Mouse (Mus musculus) midbrain, embryonic 16.5 days (tissue): ENCODE data around the gene Lhpp. TPM values are rescaled to one million over a fixed set of nuclear protein-coding genes. Genes with fewer than 3 reads are reported as not detected.
"Not testable (repeated sequence)": the region's sequence is repeated elsewhere in the genome, so short reads cannot be mapped to it uniquely, and the experiment has no call there.

Source experiments
- ATAC-seq: fragments of 200-750 bp; cut with Nextera tagmentation; 2 replicates; pipeline ENCODE4 v1.8.0; 2017; ENCODE audit warnings: moderate TSS enrichment
- H3K27ac ChIP-seq: fragments of 300-500 bp; sonication (generic); 2 replicates; pipeline ENCODE4 v1.5.1; 2014; ENCODE audit warnings: mild to moderate bottlenecking, low read length, mixed read lengths
- H3K27me3 ChIP-seq: fragments of 300-500 bp; sonication (generic); 2 replicates; pipeline ENCODE4 v1.6.1; 2014; ENCODE audit warnings: low read depth, low read length, mixed read lengths; ENCODE audit not compliant: control insufficient read depth, insufficient read depth
- H3K36me3 ChIP-seq: fragments of 300-500 bp; sonication (generic); 2 replicates; pipeline ENCODE4 v1.6.1; 2014; ENCODE audit warnings: mild to moderate bottlenecking, low read length, moderate library complexity, mixed read lengths; ENCODE audit not compliant: control insufficient read depth, insufficient read depth
- H3K4me1 ChIP-seq: fragments of 300-500 bp; sonication (generic); 2 replicates; pipeline ENCODE4 v1.6.1; 2014; ENCODE audit warnings: mild to moderate bottlenecking, low read length, mixed read lengths; ENCODE audit not compliant: control insufficient read depth, insufficient read depth
- H3K4me2 ChIP-seq: fragments of 300-500 bp; sonication (generic); 2 replicates; pipeline ENCODE4 v1.6.1; 2014; ENCODE audit warnings: mild to moderate bottlenecking, low read length, mixed read lengths
- H3K4me3 ChIP-seq: fragments of 300-500 bp; sonication (generic); 2 replicates; pipeline ENCODE4 v1.5.1; 2014; ENCODE audit warnings: low read depth, mild to moderate bottlenecking, low read length, moderate library complexity, mixed read lengths
- H3K9ac ChIP-seq: fragments of 300-500 bp; sonication (generic); 2 replicates; pipeline ENCODE4 v1.6.1; 2014; ENCODE audit warnings: low read depth, low read length, mixed read lengths
- H3K9me3 ChIP-seq: fragments of 300-500 bp; sonication (generic); replicated peaks from 2 replicates; pipeline ENCODE4 v1.6.1; 2014; ENCODE audit warnings: mild to moderate bottlenecking, low read length, mixed read lengths; ENCODE audit not compliant: control insufficient read depth, poor library complexity, severe bottlenecking
- WGBS: fragments of 180-500 bp; shearing (Covaris S2); extraction: QIAGEN DNeasy Blood & Tissue Kit; methylation state at CpG from one replicate; pipeline ENCODE4 v1.1.7; 2014; 5-methylcytosine and 5-hydroxymethylcytosine counted together
- polyA plus RNA-seq: library from polyadenylated mRNA; unstranded; fragments of >200 nt; fragmentation: Nextera tagmentation; extraction: Ambion mirVana; gene quantifications from 2 replicates; pipeline ENCODE4 v1.2.1, GENCODE M21; 2015

Gene Lhpp
- polyA plus RNA-seq, 1 experiment from 2014 or later = 51.3 TPM

- H3K36me3 ChIP-seq = no peaks in the 10 kb centered on the region
- no peak overlapping the region for H3K4me3 ChIP-seq
- H3K9me3 ChIP-seq = no peaks in the 10 kb centered on the region
- 72% methylated on average over 3 of the region's 3 CpGs for WGBS
- no peaks in the 10 kb centered on the region for H3K4me1 ChIP-seq
- H3K9ac ChIP-seq = no peak overlapping the region
- H3K27ac ChIP-seq = no peak overlapping the region
- H3K27me3 ChIP-seq = no peaks in the 10 kb centered on the region; the same call in none of the 2 replicates
- ATAC-seq = no peak
- no peak overlapping the region for H3K4me2 ChIP-seq
Observed at GRCm38 (mm10) chr7:132654412-132654811, 44.0 kb downstream of the Lhpp start.

DNA sequence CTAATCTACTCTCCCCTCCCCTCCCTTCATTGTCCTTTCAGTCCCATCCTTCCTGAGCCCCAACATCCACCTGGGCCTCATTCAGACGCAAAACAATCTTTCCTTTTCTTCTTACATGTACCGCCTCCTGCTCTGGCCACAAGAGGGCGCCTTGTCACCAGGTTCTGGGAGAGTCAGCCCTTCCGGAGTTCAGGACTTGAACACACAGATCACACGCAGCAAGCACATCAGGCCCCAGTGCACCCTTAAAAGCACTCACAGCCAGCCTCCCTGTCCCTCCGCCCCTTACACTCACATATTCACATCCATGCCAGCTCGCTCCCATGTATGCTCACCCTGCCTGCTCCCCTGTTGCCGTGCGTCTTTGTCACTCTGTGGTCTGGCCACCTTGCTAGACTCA is 45.6 kb downstream of the Lhpp start:
- Histone ChIP-seq H3K9ac (no peak overlapping the region), H3K36me3 (no peaks in the 10 kb centered on the region), H3K4me1 (no peaks in the 10 kb centered on the region), H3K9me3 (no peaks in the 10 kb centered on the region), H3K27me3 (no peaks in the 10 kb centered on the region; the same call in none of the 2 replicates), H3K27ac (no peak overlapping the region), H3K4me3 (no peak overlapping the region), H3K4me2 (no peak overlapping the region)
- ATAC-seq = peak; percentile 68
- WGBS = 11% methylated on average over 9 of the region's 9 CpGs

- H3K27me3 ChIP-seq = no peaks in the 10 kb centered on the region; the same call in none of the 2 replicates
- no peaks in the 10 kb centered on the region for H3K4me1 ChIP-seq
- ATAC-seq = peak; percentile 49
- H3K27ac ChIP-seq = no peak overlapping the region
- WGBS = 2% methylated on average over 3 of the region's 3 CpGs
- no peaks in the 10 kb centered on the region for H3K36me3 ChIP-seq
- no peak overlapping the region for H3K9ac ChIP-seq
- no peaks in the 10 kb centered on the region for H3K9me3 ChIP-seq
- H3K4me3 ChIP-seq = no peak overlapping the region
- no peak overlapping the region for H3K4me2 ChIP-seq
Observed at GRCm38 (mm10) chr7:132656548-132656947, 46.1 kb downstream of the Lhpp start.

DNA sequence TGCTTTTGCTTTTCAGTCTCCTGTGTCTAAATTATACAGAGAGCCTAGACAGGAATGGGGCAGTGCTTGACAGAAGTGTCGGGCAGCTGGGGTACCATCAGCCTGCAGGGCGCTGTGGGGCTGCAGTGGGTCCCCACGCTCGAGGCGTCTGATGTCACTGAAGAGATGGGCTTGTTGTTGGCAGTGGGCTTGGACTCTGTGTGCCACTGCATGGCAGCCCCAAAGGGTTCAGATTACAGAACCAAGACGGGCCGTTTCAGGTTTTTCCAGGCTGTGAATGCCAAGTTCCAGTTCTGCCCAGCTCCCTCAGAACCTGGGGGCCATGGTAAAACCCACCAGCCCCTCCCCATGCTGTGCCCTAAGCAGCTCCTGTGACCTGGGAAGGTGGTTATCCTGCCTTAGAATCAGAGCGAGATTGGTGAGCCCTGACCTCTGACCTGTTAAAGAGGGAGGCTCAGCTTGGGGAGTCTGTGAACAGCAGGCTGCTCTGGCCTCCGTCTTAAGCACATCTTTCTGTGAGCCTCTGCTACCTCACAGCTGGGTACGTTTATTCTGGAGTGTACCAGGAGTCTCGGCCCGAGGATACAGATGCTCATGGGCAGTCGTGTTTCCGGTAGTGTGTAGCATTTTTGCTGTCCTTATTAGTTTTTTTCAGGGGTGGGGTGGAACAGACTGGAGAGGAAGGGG is 47.1 kb downstream of the Lhpp start:
- WGBS = 39% methylated on average over 14 of the region's 14 CpGs
- Histone ChIP-seq H3K27ac (no peak overlapping the region), H3K36me3 (no peaks in the 10 kb centered on the region), H3K4me2 (no peak overlapping the region), H3K27me3 (no peaks in the 10 kb centered on the region; the same call in none of the 2 replicates), H3K9ac (0 out of 2 replicates have a peak overlapping the region, but pooled peaks have one; percentile 27), H3K4me1 (no peaks in the 10 kb centered on the region), H3K4me3 (no peak overlapping the region), H3K9me3 (no peaks in the 10 kb centered on the region)
- no peak for ATAC-seq

DNA sequence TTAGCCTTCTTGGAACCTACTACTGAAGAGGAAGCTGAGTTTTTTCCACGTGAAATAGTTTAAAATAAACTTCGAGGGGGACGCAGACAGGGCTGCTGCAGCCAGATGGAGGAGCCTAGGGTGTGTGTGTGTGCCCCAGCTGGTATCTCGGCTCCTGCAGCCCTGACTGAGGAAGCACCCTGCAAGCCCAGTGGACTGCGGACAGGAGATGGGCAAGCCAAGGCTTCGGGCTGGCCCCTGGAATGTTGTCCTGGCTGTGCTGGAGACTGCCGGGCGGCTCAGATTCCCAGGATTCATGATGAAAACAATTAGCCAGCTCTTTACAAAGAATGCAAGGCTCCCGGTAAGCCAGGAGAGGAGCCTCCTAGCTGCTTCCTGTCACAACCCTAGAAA is 47.6 kb downstream of the Lhpp start:
- Histone ChIP-seq H3K9ac (no peak overlapping the region), H3K27me3 (no peaks in the 10 kb centered on the region; the same call in none of the 2 replicates), H3K36me3 (no peaks in the 10 kb centered on the region), H3K4me1 (no peaks in the 10 kb centered on the region), H3K27ac (0 out of 2 replicates have a peak overlapping the region, but pooled peaks have one; percentile 6), H3K4me2 (no peak overlapping the region), H3K9me3 (no peaks in the 10 kb centered on the region), H3K4me3 (no peak overlapping the region)
- WGBS = 16% methylated on average over 9 of the region's 9 CpGs
- ATAC-seq = no peak

GRCm38 (mm10) chr7:132658688-132659087 is 48.2 kb downstream of the Lhpp start:
- Histone ChIP-seq H3K9ac (no peak overlapping the region), H3K27ac (no peak overlapping the region), H3K9me3 (no peaks in the 10 kb centered on the region), H3K27me3 (no peaks in the 10 kb centered on the region; the same call in none of the 2 replicates), H3K4me1 (no peaks in the 10 kb centered on the region), H3K4me3 (no peak overlapping the region), H3K36me3 (no peaks in the 10 kb centered on the region), H3K4me2 (no peak overlapping the region)
- 81% methylated on average over 5 of the region's 5 CpGs for WGBS
- no peak for ATAC-seq

GRCm38 (mm10) chr7:132659633-132660032 is 49.2 kb downstream of the Lhpp start:
- 73% methylated on average over 7 of the region's 7 CpGs for WGBS
- no peak overlapping the region for H3K4me3 ChIP-seq
- no peaks in the 10 kb centered on the region for H3K36me3 ChIP-seq
- H3K27me3 ChIP-seq = no peaks in the 10 kb centered on the region; the same call in none of the 2 replicates
- ATAC-seq = no peak
- no peak overlapping the region for H3K9ac ChIP-seq
- H3K9me3 ChIP-seq = no peaks in the 10 kb centered on the region
- no peak overlapping the region for H3K27ac ChIP-seq
- H3K4me2 ChIP-seq = no peak overlapping the region
- H3K4me1 ChIP-seq = no peaks in the 10 kb centered on the region

GRCm38 (mm10) chr7:132662831-132663230 is 52.4 kb downstream of the Lhpp start:
- not testable (repeated sequence) for H3K36me3 ChIP-seq, H3K4me3 ChIP-seq, H3K9me3 ChIP-seq, ATAC-seq, H3K4me1 ChIP-seq, H3K27me3 ChIP-seq, H3K27ac ChIP-seq, H3K4me2 ChIP-seq, H3K9ac ChIP-seq
- 81% methylated on average over 6 of the region's 6 CpGs for WGBS

- Histone ChIP-seq H3K9me3 (no peaks in the 10 kb centered on the region), H3K9ac (no peak overlapping the region), H3K36me3 (no peaks in the 10 kb centered on the region), H3K4me1 (no peaks in the 10 kb centered on the region), H3K4me2 (no peak overlapping the region), H3K4me3 (no peak overlapping the region), H3K27ac (no peak overlapping the region), H3K27me3 (no peaks in the 10 kb centered on the region)
- no peak for ATAC-seq
- WGBS = 77% methylated on average over 6 of the region's 6 CpGs
Observed at GRCm38 (mm10) chr7:132664815-132665214, 54.4 kb downstream of the Lhpp start.
